Mouse (Mus musculus) lung, postnatal 0 days (tissue): ENCODE measurements at regions not wholly inside any gene's neighbourhood (a gene's known extent, or its start where the extent isn't known, plus 50 kb on each side); places are given as distances from the start of the nearest gene placed in this dataset.
A peak's percentile ranks its signal among the peaks of the same experiment; 100 is the strongest.
"Not testable (repeated sequence)": the region's sequence is repeated elsewhere in the genome, so short reads cannot be mapped to it uniquely, and the experiment has no call there.

ENCODE experiments used
- ATAC-seq: fragments of 200-750 bp; cut with Nextera tagmentation; 2 replicates; pipeline ENCODE4 v1.8.0; 2017; ENCODE audit warnings: moderate library complexity
- DNase-seq: peaks from one replicate; pipeline ENCODE4 v3.0.0-alpha.2; 2016; ENCODE audit warnings: low spot score
- H3K27ac ChIP-seq: fragments of 300-500 bp; sonication (generic); 2 replicates; pipeline ENCODE4 v1.5.1; 2014; ENCODE audit warnings: antibody characterized with exemption, mild to moderate bottlenecking, low read length, mixed read lengths
- H3K27me3 ChIP-seq: fragments of 300-500 bp; sonication (generic); replicated peaks from 2 replicates; pipeline ENCODE4 v1.6.1; 2014; ENCODE audit warnings: low read length, mixed read lengths; ENCODE audit not compliant: insufficient read depth
- H3K36me3 ChIP-seq: fragments of 300-500 bp; sonication (generic); 2 replicates; pipeline ENCODE4 v1.6.1; 2014; ENCODE audit warnings: low read length, mixed read lengths; ENCODE audit not compliant: insufficient read depth
- H3K4me1 ChIP-seq: fragments of 300-500 bp; sonication (generic); 2 replicates; pipeline ENCODE4 v1.6.1; 2014; ENCODE audit warnings: antibody characterized with exemption, low read depth, low read length, mixed read lengths; ENCODE audit not compliant: insufficient read depth
- H3K4me2 ChIP-seq: fragments of 300-500 bp; sonication (generic); replicated peaks from 2 replicates; pipeline ENCODE4 v1.6.1; 2014; ENCODE audit warnings: low read depth, mild to moderate bottlenecking, low read length, moderate library complexity, mixed read lengths
- H3K4me3 ChIP-seq: fragments of 300-500 bp; sonication (generic); 2 replicates; pipeline ENCODE4 v1.5.1; 2014; ENCODE audit warnings: low read depth, low read length
- H3K9ac ChIP-seq: fragments of 300-500 bp; sonication (generic); replicated peaks from 2 replicates; pipeline ENCODE4 v1.6.1; 2014; ENCODE audit warnings: low read depth, mild to moderate bottlenecking
- H3K9me3 ChIP-seq: fragments of 300-500 bp; sonication (generic); 2 replicates; pipeline ENCODE4 v1.6.1; 2016; ENCODE audit warnings: low read length, mixed read lengths
- CTCF ChIP-seq: IDR thresholded peaks from 2 replicates; pipeline ENCODE4 v1.5.1; 2016; ENCODE audit warnings: antibody characterized with exemption, mild to moderate bottlenecking
- EP300 ChIP-seq: IDR thresholded peaks from 2 replicates; pipeline ENCODE4 v1.6.1; 2016; ENCODE audit warnings: antibody characterized with exemption, mild to moderate bottlenecking, control low read depth
- WGBS: fragments of 180-500 bp; shearing (Covaris S2); extraction: QIAGEN DNeasy Blood & Tissue Kit; methylation state at CpG from one replicate; pipeline ENCODE4 v1.1.7; 2014; 5-methylcytosine and 5-hydroxymethylcytosine counted together

DNA sequence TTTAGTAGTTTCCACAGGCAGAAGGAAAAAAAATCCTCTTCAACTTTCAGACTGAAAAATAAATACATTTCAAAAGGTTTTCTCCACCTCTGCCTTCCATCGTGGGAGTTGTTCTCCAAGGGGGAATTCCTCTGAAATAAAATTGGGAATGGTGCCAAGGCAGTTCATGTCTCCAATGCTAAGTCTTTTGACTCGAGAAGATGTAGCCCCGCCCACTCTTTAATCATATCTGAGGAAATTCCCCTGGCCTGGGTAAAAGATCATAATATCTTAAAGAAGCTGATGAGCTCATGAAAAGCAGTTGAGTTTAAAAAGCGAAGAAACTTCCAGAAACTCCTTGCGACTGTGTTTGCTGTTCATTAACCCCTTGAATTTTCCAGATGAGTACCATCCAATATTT lies 185.3 kb upstream of the Gm37988 start:
- no peaks in the 10 kb centered on the region for H3K9me3 ChIP-seq
- ATAC-seq, result no peak
- no peaks in the 10 kb centered on the region for H3K36me3 ChIP-seq
- H3K9ac ChIP-seq, result no peak overlapping the region
- no peaks in the 10 kb centered on the region for H3K27me3 ChIP-seq
- no peak overlapping the region for H3K27ac ChIP-seq
- H3K4me3 ChIP-seq, result no peak overlapping the region
- TF ChIP-seq CTCF, result no peak
- WGBS, result 10% methylated on average over 5 of the region's 5 CpGs
- H3K4me1 ChIP-seq, result no peaks in the 10 kb centered on the region; the same call in 1 of the 2 replicates
- H3K4me2 ChIP-seq, result no peak overlapping the region
- DNase-seq, result peak; percentile 71

DNA sequence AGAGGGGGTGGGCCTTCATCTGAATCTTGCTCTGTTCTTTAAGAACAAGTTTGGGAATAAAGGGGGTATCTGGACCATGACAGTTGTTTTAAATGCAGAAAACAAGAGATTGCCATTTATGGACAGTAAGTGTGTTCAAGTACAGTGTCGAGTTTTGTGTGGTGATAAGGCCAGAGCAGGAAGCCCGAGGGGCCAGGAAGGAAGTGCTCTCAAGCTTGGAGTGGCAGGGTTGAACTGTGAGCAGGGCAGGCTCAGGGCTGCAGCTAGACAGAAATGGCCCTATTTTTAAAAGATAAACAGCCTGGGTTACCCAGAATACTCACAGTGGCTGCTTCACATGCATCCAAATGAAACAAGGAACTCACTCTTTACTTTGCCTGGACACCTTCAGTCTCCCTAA lies 184.4 kb upstream of the Gm37988 start:
- DNase-seq (peak; percentile 17), ATAC-seq (peak; percentile 55; the same call in 1 of the 2 replicates)
- no peaks in the 10 kb centered on the region for H3K27me3 ChIP-seq
- no peak overlapping the region for H3K4me3 ChIP-seq
- H3K9ac ChIP-seq, result no peak overlapping the region
- H3K27ac ChIP-seq, result peak overlapping the region; percentile 26
- WGBS, result 7% methylated on average over 2 of the region's 2 CpGs
- no peak overlapping the region for H3K4me2 ChIP-seq
- H3K36me3 ChIP-seq, result no peaks in the 10 kb centered on the region
- TF ChIP-seq CTCF (no peak), EP300 (no peak)
- H3K9me3 ChIP-seq, result no peaks in the 10 kb centered on the region
- H3K4me1 ChIP-seq, result no peaks in the 10 kb centered on the region; the same call in 1 of the 2 replicates

DNA sequence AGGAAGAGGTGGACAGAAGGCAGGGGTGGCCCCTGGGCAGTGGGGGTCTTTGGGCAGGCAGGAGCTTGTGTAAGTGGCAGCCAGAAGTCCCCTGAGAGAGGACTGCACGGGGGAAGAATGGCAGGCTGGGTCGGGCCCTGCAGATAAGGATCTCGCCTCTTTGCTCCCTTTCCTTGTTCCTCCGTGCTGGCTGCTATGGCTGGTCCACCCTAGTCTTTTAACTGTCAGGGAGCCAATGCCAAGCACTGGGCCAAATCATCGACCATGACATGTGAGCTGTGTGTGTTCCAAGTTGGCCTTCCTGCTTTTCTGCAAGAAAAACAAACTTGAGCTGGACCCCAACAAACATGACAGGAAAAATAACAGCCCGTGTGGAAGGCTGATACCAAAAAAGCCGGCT lies 153.8 kb upstream of the Gm37988 start:
- Histone ChIP-seq H3K27ac (no peak overlapping the region), H3K27me3 (no peaks in the 10 kb centered on the region), H3K9ac (no peak overlapping the region), H3K36me3 (no peaks in the 10 kb centered on the region), H3K9me3 (no peaks in the 10 kb centered on the region), H3K4me1 (no peaks in the 10 kb centered on the region), H3K4me2 (no peak overlapping the region), H3K4me3 (no peak overlapping the region)
- WGBS, result 15% methylated on average over 7 of the region's 7 CpGs
- TF ChIP-seq EP300, result no peak
- DNase-seq (peak; percentile 19), ATAC-seq (no peak; the same call in 1 of the 2 replicates)

DNA sequence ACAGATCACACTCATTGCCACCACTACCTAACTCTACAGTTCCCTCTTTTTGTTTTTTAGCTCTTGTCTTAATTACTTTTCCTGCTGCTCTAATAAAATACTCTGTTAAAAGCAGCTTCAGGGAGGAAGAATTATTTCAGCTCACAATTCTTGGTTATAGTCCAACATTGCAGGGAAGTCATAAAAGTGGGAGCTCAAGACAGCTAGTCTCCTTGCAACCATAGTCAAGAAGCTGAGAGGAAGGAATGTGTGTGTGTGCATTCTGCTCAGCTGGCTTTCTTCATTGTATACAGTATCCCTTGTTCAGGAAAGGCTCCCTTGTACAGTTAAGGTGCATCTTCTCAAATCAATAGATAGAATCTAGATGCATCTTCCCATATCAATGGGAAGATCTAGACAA lies 152.4 kb upstream of the Gm37988 start:
- H3K36me3 ChIP-seq, result no peaks in the 10 kb centered on the region
- TF ChIP-seq CTCF (no peak), EP300 (no peak)
- DNase-seq (no peak), ATAC-seq (no peak)
- no peaks in the 10 kb centered on the region for H3K4me1 ChIP-seq
- no peak overlapping the region for H3K9ac ChIP-seq
- H3K9me3 ChIP-seq, result no peaks in the 10 kb centered on the region
- H3K4me2 ChIP-seq, result no peak overlapping the region
- H3K4me3 ChIP-seq, result no peak overlapping the region
- H3K27me3 ChIP-seq, result no peaks in the 10 kb centered on the region
- H3K27ac ChIP-seq, result no peak overlapping the region

DNA sequence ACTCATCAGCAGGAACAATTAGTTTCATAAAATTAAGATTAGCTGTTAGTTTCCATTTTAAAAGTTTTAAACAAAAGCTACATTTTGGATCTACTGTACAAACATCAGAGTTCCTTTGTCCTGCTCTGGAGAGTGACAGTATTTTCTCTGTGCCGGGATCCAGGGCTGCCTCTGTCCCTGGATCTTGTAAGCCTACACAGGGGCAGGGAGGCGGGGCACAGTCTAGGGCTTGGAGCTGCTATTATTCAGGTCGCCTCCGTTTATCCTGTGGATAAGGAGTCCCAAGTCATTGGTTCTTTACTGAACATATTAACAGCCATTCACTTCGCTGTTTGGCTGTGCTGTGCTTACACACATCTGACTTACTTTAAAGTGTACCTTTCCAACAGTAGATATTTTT lies 150.8 kb upstream of the Gm37988 start:
- H3K36me3 ChIP-seq, result no peaks in the 10 kb centered on the region
- H3K27me3 ChIP-seq, result no peaks in the 10 kb centered on the region
- H3K4me3 ChIP-seq, result no peak overlapping the region
- no peaks in the 10 kb centered on the region for H3K4me1 ChIP-seq
- no peaks in the 10 kb centered on the region for H3K9me3 ChIP-seq
- ATAC-seq (no peak), DNase-seq (no peak)
- 36% methylated on average over 5 of the region's 5 CpGs for WGBS
- no peak overlapping the region for H3K27ac ChIP-seq
- no peak overlapping the region for H3K4me2 ChIP-seq
- H3K9ac ChIP-seq, result no peak overlapping the region
- no peak for TF ChIP-seq EP300
- no peak for TF ChIP-seq CTCF

DNA sequence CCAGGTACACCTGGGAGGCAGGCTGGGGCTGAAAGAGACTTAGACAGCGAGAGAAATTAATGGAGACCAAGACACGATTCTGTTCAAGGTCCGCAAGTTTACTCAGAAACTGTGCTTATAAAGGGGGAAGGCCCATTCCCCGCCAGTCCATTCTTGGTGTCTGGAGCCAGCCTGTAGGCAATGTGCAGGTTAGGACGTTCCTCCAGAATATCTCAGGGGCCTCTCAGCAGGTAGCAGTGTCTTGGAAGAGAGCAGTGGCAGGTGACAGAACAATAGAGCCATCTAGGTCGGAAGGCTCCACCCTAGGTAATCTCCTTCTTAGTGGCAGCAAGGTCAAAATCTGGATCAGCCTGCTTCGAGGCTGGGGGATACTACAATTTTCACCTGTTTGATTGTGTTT lies 147.6 kb upstream of the Gm37988 start:
- DNase-seq, H3K9me3 ChIP-seq, H3K9ac ChIP-seq, H3K27me3 ChIP-seq, ATAC-seq, H3K27ac ChIP-seq, H3K36me3 ChIP-seq, H3K4me3 ChIP-seq, H3K4me1 ChIP-seq, H3K4me2 ChIP-seq: not testable (repeated sequence)
- 85% methylated on average over 7 of the region's 7 CpGs for WGBS

DNA sequence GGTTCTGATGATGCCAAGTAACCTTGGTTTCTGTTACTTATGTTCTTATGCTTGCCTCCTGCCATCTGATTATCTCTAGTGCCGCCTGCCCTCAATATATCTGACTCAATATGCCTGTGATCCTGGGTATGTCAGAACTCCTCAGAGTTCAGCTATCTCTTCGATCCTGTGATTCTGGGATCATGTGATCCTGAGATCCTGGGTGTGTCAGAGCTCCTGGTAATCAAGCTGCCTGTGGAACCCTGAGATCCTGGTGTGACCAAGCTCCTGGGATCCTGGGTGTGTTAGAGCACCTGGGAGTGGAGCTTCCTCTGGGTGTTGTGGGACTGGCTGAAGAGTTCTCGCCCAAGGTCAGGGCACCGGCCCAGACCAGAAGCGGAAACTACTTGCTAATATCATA lies 147.1 kb upstream of the Gm37988 start:
- not testable (repeated sequence) for H3K4me1 ChIP-seq, H3K4me3 ChIP-seq, H3K36me3 ChIP-seq, H3K9me3 ChIP-seq, H3K27ac ChIP-seq, H3K4me2 ChIP-seq, H3K27me3 ChIP-seq, DNase-seq, ATAC-seq, H3K9ac ChIP-seq
- 90% methylated on average over 5 of the region's 5 CpGs for WGBS
